Mouse (Mus musculus) bone marrow macrophage, adult 2 months (primary cell): ENCODE data around the gene Fads2. TPM values are rescaled to one million over a fixed set of nuclear protein-coding genes. Genes with fewer than 3 reads are reported as not detected.
A peak's percentile ranks its signal among the peaks of the same experiment; 100 is the strongest.

ENCODE experiments used
- H3K27ac ChIP-seq: 2 replicates; pipeline ENCODE4 v1.5.1; 2012; ENCODE audit warnings: low read depth, low read length; ENCODE audit not compliant: insufficient read depth
- H3K4me1 ChIP-seq: 2 replicates; pipeline ENCODE4 v1.6.1; 2012; ENCODE audit warnings: low read length; ENCODE audit not compliant: control insufficient read depth, insufficient read depth
- H3K4me3 ChIP-seq: 2 replicates; pipeline ENCODE4 v1.5.1; 2012; ENCODE audit warnings: mild to moderate bottlenecking, low read length, moderate library complexity; ENCODE audit not compliant: insufficient read depth
- CTCF ChIP-seq: IDR thresholded peaks from 2 replicates; pipeline ENCODE4 v1.5.1; 2012; ENCODE audit warnings: low read depth, mild to moderate bottlenecking, low read length, moderate library complexity
- POLR2A ChIP-seq: IDR thresholded peaks from 2 replicates; pipeline ENCODE4 v1.6.1; 2012; ENCODE audit warnings: mild to moderate bottlenecking, low read depth, low read length, borderline replicate concordance
- polyA plus RNA-seq: library from polyadenylated mRNA; stranded (reverse); fragments of >200 nt; gene quantifications from 2 replicates; pipeline ENCODE4 v1.2.4, GENCODE M21; 2012; ENCODE audit not compliant: missing spikeins, insufficient read depth, insufficient read length

Fads2 gene
- polyA plus RNA-seq, 1 experiment: 10.8 TPM

DNA sequence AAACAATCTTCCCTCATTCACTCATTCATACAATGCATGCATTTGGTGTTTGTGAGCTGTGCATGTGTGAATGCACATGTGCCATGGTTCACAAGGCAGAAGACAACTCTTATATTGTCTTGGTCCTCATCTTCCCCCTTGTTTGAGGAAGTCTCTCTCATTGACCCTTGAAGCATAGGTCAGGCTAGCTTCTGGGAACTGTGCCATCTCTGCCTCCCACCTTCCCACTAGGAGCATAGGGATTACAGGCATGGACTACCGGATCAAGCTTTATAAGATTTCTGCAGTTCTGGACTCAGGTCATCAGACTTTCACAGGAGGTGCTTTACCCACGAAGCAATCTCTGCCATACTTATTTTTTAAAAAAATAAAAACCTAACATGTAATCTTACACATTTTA, 64.0 kb downstream of the Fads2 start:
- no peak overlapping the region for H3K27ac ChIP-seq
- no peak for TF ChIP-seq POLR2A
- no peak for TF ChIP-seq CTCF
- peaks cover 17% of the 10 kb centered on the region for H3K4me1 ChIP-seq
- H3K4me3 ChIP-seq: no peak overlapping the region

DNA sequence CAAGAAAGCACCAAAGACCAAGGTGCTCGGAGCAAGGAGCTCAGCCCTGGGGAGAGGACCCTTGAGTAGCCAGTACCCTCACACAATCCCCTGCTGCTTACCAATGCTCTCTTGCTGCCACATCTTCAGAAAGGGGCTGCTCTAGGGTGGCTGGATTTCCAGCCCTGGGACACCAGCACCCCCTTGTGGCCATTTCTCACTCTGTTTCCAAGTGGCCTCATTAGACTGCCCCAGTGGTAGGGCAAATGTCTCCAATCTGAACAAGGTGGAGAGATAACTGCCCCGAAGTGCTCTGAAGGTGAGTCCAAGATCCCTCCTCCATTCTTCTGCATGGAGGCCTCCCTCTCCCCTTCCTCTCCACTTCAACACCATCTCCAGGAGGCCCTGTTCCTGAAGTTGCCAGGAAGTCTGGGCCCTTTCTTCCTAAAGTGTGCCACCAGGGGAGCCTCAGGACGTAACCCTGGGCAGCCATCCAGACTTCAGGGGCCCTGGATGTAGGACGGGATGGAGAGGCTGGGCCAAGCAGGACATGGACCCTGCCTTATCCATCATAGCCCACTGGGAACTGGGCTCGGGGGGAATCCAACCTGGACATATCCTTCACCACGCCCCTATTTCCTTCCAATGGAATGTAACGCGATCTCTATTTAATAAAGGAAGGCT, 66.6 kb downstream of the Fads2 start:
- TF ChIP-seq CTCF (peak; percentile 87), POLR2A (no peak)
- no peak overlapping the region for H3K4me3 ChIP-seq
- no peak overlapping the region for H3K27ac ChIP-seq
- H3K4me1 ChIP-seq: peaks cover 9% of the 10 kb centered on the region

DNA sequence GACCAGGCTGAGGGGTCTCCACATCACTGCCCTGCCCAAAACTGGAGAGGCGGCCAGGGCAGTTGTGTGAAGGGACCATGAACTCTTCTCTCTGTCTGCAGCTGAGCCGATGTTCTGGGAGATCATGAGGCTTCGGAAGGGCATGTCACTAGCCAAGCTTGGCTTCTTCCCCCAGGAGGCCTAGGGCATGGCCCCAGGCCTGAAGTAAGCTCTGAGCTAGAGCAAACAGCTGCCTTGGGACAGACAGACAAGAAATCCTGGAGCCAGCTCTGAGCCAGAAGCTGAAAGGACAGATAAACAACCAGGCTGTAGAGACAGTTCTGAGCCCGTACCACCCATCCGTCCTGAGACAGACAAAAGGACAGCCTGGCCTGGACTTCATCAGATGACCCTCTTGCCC, 67.2 kb downstream of the Fads2 start:
- H3K4me1 ChIP-seq: peaks cover 9% of the 10 kb centered on the region
- no peak for TF ChIP-seq CTCF
- TF ChIP-seq POLR2A: no peak

DNA sequence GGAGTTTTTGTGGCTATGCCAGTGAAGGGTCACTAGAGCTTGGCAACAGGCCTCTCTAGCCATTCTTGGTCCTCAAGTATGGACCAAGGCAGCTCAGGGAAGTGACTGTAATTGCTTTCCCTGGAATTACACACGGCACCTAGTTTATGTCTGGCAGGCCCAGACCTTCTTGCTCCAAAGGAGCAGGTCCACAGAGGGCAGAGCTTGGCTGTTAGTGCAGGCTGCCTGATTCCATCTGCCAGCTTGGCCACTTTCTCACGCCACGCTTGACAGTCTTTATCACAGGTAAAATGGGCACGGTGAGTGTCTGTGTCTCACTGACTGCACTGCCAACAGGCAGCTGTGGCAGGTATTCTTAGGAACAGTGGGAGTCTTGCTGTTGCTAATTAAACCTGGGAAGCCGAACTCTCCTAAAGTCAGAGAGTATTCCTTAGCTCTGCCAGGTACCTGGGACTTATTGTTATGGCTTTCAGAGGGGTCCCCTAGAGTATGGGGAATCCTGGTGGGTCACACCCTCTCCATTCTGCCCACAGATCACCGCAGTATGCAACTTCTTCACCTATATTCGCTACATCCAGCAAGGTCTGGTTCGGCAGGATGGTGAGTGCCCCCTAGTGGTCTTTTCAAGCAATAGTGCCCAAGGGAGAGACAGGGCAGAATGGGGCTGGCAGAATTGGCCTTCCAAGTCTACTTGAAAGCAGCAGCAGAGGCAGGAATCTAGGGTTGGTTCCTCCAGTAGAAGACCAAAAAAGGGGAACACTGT, 68.2 kb downstream of the Fads2 start:
- TF ChIP-seq CTCF (peak; percentile 83), POLR2A (no peak)

More for the DNA sequence above, 67.2 kb downstream of the Fads2 start:
- Histone ChIP-seq H3K27ac (no peak overlapping the region), H3K4me3 (no peak overlapping the region)

DNA sequence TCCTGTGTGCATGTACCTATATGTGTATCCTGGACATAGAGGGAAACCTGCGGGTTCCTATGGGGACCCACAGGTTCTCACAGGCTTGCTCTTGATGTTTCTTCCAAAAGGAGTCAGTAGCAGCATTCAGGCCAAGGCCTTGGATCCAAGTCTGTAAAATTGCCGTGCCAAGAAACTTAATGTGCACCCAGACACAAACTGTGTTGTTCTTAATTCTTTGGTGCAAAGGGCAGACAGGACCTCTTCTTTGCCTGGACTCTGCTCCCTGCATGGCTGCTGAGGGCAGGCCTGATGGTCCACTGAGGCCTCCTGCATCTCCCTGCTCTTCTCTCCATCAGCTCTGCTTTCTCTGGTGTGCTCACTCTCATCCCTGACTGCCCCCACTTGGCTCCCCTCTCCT, 71.8 kb downstream of the Fads2 start:
- H3K4me3 ChIP-seq: no peak overlapping the region
- TF ChIP-seq CTCF (no peak), POLR2A (no peak)
- peaks cover 15% of the 10 kb centered on the region for H3K4me1 ChIP-seq
- H3K27ac ChIP-seq: no peak overlapping the region

More for the DNA sequence above, 68.2 kb downstream of the Fads2 start:
- H3K4me1 ChIP-seq: peaks cover 9% of the 10 kb centered on the region
- no peak overlapping the region for H3K27ac ChIP-seq
- H3K4me3 ChIP-seq: no peak overlapping the region

DNA sequence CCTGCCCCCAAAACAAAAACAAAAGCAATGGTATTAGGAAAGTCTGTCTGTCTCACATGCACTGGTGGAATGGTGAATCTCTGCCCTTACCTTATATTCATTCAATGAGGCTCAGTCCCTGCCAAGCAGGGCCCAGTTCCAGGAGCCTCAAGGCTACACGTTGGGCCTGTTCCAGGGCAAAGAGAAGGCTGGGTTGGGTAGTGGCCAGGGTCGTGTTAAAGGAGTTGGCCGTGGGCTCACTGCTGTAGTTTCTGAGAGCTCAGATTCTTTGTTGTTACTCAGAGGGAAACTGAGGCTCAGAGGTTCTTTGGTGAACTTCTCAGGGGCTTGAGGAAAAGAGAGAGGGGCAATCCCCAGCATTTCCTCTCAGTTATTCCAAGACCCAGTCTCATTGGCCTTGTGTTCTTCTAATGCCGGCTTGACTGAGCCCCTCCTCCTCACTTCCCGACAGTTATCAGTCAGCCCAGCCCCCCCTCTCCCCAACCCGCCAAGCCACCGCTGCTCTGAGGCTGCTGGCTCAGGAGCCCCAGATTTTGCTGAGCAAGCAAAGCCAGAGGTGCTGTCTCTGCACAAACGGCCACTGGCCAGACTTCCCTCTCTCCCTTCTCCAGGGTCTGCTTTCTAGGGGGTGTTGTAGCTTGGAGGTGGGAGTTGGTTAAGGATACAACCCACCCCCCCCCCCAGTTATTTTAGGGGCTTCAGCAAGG, 76.2 kb downstream of the Fads2 start:
- Histone ChIP-seq H3K27ac (peak overlapping the region; percentile 99), H3K4me1 (peaks cover 49% of the 10 kb centered on the region), H3K4me3 (peak overlapping the region; percentile 45)
- TF ChIP-seq CTCF (no peak), POLR2A (no peak)

DNA sequence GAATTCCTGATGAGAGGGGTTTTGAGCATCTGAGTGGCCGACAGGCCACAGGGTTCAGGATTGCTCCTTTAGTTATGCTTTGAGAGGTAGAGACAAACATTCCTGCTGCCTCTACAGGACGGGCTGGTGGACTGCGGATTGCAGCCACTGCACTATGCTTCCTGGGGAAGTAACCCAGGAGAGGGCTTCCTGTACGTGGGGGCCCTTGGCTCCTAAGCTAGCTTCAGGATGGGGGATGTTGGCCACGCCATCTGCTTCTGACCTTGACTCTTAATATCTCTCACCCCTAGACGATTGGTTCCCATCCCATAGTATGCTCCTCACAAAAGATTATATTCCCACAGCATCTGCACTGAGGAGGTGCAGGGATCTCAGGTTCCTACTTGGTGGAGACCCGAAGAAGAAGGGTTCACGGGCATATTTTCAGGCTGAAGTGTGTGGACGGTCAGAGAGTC, 78.2 kb downstream of the Fads2 start:
- no peak for TF ChIP-seq POLR2A
- TF ChIP-seq CTCF: no peak
- Histone ChIP-seq H3K4me3 (peak overlapping the region; percentile 33), H3K27ac (peak overlapping the region; percentile 99), H3K4me1 (peaks cover 49% of the 10 kb centered on the region)

DNA sequence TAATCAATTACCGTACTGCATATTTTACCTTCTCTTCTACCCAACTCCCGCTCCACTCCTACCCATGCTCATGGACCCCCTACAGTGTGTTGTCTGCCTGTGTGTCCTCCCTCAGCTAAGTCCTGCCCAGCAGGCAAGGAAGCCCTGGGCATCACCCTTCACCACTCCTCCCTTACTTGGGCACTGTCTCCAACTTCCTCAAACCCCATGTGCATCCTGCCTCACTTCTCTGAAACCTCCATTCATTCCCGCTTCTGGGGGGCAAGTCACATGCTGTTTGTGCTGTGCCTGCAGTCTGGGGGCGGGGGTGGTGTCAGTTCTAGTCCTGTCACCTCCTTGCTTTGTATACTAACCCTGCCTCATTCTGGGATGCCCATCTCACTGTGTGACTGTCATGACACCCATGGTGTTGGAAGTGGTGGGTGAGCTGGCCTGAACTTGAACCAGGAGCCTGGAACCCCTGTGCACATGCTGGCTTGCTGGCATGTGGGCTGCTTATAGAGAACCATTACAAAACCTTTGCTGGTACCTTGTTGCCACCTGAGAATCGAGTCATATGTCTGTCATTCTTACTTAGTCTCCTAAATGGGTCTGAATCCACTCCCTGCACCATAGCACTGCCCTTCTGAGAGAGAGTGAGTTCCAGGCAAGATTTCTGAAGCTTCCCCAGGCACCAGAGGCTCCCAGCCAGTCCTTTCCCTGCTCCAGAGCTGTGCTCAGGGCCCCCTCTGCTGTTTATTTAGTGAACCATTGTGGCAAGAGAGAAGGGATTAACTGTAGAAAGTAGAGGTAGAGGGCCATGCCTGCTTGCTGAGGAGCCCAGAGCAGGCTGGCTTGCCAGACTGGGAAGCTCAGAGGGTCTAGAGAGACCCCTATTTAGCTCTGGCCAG, 78.9 kb downstream of the Fads2 start:
- peak overlapping the region; percentile 47 for H3K4me3 ChIP-seq
- TF ChIP-seq POLR2A (no peak), CTCF (peak; percentile 12; the same call in 1 of the 2 replicates)
- peaks cover 51% of the 10 kb centered on the region for H3K4me1 ChIP-seq
- peak overlapping the region; percentile 99 for H3K27ac ChIP-seq

DNA sequence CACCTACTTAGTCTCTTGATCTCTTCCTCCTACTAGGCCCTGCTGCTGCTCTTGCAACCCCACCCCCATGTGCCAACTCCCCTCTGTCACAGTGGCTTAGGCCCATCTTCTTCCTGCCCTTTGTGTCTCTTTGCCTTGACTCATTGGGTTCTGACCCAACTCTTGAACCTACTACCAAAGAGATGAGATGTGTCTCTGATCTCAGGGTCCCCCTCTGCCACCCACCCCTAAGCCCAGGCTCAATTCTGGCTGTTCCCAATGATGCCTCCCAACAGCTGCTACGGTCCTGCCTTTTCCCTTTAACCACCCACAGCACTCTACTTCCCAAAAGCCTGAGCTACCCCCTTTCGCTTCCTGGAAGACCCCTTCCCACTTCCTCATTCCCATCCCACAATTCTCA, 79.6 kb downstream of the Fads2 start:
- TF ChIP-seq POLR2A (no peak), CTCF (no peak)

More for the DNA sequence above, 79.6 kb downstream of the Fads2 start:
- Histone ChIP-seq H3K4me1 (peaks cover 54% of the 10 kb centered on the region), H3K4me3 (peak overlapping the region; percentile 47), H3K27ac (peak overlapping the region; percentile 99)
